Mouse (Mus musculus): Measurements from ENCODE around the gene Magt1.
"Not testable (repeated sequence)": the region's sequence is repeated elsewhere in the genome, so short reads cannot be mapped to it uniquely, and the experiment has no call there.

The Magt1 gene

GRCm38 (mm10) chrX:105946357-105946756, 65.3 kb downstream of the Magt1 start:
- DNase-seq (ENCODE audit: low spot score) = no peak

- DNase-seq (ENCODE audit: low spot score) = no peak
Measured at GRCm38 (mm10) chrX:105939245-105939644, 72.5 kb downstream of the Magt1 start.

GRCm38 (mm10) chrX:105937736-105938135, 74.0 kb downstream of the Magt1 start:
- no peak for DNase-seq (ENCODE audit: low spot score)

GRCm38 (mm10) chrX:105934341-105934740, 77.4 kb downstream of the Magt1 start:
- no peak for DNase-seq (ENCODE audit: low spot score)

- no peak for DNase-seq (ENCODE audit: low spot score)
Measured at GRCm38 (mm10) chrX:105929478-105930038, 82.1 kb downstream of the Magt1 start.

- peak; percentile 51 for DNase-seq (ENCODE audit: low spot score)
Measured at GRCm38 (mm10) chrX:105928861-105929477, 82.7 kb downstream of the Magt1 start, which contains the start of gene Atrx. Atrx (minus strand) TSS chrX:105929403.

- peak; percentile 1 for DNase-seq (ENCODE audit: low spot score)
Measured at GRCm38 (mm10) chrX:105927941-105928860, 83.5 kb downstream of the Magt1 start.

GRCm38 (mm10) chrX:105926121-105926735, 85.5 kb downstream of the Magt1 start:
- DNase-seq (ENCODE audit: low spot score) = no peak

GRCm38 (mm10) chrX:105924326-105925070, 87.2 kb downstream of the Magt1 start:
- no peak for DNase-seq (ENCODE audit: low spot score)

- DNase-seq (ENCODE audit: low spot score) = no peak
Measured at GRCm38 (mm10) chrX:105923896-105924295, 87.8 kb downstream of the Magt1 start.

- DNase-seq (ENCODE audit: low spot score) = not testable (repeated sequence)
Measured at GRCm38 (mm10) chrX:105922986-105923385, 88.7 kb downstream of the Magt1 start.

- peak; percentile 9 for DNase-seq (ENCODE audit: low spot score)
Measured at GRCm38 (mm10) chrX:105921421-105921820, 90.3 kb downstream of the Magt1 start.
